Mouse (Mus musculus) testis, postnatal 10 days (tissue): Measurements from ENCODE around the gene Vps11.
"Not testable (repeated sequence)": the region's sequence is repeated elsewhere in the genome, so short reads cannot be mapped to it uniquely, and the experiment has no call there.

Experiments
- DNase-seq: peaks from one replicate; pipeline ENCODE4 v3.0.0; 2021; ENCODE audit warnings: low spot score

Vps11 gene

GRCm38 (mm10) chr9:44335331-44336092 is 26.0 kb downstream of the Vps11 start:
- DNase-seq: peak; percentile 74

DNA sequence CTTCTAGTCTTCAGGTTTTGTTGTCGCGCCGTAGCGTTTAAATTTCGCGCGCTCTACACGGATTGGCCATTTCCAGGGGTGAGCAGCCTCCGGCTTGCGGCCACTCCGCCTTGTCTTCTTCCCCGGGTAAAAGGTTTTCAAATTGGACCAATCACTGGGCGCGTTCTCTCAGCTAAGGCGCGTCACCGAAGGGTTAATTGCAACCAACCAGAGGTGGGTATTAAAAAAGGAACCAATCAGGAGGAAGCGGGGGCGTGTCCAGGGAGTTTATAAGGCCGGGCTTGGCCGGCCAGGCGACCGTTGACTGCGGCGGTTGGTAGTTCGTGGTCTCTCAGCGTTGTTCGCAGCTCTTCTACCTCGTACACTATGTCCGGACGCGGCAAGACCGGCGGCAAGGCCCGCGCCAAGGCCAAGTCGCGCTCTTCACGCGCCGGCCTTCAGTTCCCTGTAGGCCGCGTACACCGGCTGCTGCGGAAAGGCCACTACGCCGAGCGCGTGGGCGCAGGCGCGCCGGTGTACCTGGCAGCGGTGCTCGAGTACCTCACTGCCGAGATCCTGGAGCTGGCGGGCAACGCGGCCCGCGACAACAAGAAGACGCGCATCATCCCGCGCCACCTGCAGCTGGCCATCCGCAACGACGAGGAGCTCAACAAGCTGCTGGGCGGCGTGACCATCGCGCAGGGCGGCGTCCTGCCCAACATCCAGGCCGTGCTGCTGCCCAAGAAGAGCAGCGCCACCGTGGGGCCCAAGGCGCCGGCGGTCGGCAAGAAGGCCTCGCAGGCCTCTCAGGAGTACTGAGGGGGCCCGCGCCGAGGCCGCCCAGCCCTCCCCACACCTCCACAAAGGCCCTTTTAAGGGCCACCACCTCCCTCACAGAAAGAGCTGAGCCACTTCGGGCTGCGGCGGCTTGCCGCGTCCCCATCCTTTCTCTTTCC is 26.8 kb downstream of the Vps11 start, which contains the start of gene H2afx:
H2afx (plus strand) TSS at position 299 of the 935 bp plus-strand sequence.
- peak; percentile 98 for DNase-seq

DNA sequence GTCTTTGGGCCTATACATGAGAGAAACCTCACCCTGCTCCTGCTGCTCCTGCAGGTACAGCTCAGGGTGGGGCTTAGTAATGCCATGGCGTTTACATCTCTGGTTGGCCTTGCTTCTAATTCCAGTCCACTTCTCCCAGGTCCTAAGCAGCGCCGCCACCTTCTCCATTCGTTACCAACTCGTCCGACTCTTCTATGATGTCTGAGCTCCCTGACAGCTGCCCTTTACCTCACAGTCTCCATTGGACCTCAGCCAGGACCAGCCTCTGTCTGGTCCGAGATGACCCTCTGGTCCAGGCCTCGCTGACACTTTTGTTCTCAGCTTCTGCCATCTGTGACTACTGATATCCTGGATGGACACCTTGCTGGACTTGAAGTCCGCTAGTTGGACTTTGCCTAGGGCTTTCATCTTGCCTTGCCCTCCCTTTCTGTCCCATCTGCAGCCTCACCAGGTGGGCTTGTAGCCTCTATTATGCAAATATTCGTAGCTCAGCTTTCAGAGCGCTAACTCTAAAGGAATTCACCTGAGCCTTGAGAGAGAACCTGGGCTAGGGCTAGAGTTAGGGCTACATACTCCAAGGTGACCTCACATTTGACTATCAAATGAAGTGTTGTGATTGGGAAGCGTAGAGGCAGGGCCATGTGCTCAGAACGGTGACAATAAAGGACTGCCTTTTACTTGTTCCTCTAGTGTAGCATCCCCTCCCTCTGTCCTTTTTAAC is 28.4 kb downstream of the Vps11 start:
- no peak for DNase-seq

DNA sequence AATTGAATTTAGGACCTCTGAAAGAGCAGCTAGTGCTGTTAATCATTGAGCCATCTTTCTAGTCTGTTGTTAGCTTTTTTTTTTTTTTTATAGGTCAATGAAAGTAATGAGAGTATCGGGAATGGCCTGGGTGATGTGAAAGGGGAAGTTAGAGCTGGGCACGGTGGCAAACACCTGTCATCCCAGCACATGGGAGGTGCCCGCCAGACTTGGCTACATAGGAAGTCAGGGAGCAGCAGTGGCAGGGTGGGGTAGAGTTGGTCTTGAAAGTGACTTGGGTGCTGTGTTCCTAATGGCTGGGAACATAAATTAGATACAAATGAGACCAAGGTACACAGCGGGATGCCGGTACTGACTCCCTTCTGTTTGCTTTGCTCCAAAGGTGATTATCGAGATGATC is 30.7 kb downstream of the Vps11 start:
- DNase-seq: no peak

GRCm38 (mm10) chr9:44327926-44328325 is 33.5 kb downstream of the Vps11 start:
- no peak for DNase-seq

DNA sequence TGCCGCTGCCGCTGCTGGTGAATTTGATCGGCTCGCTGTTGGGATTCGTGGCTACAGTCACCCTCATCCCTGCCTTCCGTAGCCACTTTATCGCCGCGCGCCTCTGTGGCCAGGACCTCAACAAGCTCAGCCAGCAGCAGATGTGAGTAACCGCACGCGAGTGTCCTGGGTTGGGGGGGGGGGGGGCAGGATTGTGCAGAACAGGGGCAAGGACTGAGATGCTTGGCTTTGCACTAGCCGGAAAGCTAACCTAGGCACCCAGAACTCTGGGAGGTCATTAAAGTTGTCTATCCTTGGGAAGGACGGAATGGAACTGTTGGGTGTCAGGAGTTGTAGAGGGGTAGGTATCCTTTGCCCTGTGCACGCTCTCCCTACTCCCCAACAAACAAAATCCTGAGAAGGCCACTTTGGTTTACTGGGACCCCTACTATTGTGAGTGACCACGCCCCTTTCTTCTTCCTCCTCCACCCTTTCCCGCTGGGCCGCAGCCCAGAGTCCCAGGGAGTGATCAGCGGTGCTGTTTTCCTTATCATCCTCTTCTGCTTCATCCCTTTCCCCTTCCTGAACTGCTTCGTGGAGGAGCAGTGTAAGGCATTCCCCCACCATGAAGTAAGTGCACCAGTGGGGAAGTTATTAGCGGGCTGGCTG is 34.3 kb downstream of the Vps11 start:
- DNase-seq: no peak

DNA sequence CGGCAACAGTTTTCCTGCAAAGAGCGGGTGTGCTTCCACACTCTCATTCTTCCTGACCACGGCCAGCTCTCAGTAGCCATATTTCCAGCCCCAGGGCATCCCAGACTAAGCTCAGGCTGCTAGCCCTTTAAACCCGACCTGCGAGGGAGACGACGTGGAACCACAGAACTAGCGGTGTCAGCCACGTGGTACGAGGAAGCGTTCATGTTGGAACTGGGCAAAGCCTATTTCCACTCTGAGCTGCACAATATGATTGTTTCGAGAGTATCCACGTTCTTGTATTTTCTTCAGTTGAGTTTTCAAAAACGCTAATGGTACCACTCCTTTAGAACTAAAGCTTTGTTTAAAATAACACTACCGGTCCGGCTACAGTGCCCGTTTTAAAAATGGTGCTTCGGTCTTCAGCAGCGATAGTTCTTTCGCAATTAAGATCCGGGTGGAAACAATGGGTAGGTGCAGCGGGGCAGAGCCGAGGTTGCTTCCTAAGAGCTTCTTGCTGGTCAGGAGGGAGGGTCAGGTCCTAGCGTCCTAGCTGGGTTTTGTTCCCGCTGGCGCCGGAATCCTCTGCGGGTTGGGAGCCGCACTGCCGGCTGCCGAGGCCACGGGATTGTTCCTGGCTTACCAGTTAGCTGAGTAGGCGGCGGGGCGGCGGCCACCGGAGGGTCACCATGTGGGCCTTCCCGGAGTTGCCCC is 35.0 kb downstream of the Vps11 start:
- peak; percentile 77 for DNase-seq

DNA sequence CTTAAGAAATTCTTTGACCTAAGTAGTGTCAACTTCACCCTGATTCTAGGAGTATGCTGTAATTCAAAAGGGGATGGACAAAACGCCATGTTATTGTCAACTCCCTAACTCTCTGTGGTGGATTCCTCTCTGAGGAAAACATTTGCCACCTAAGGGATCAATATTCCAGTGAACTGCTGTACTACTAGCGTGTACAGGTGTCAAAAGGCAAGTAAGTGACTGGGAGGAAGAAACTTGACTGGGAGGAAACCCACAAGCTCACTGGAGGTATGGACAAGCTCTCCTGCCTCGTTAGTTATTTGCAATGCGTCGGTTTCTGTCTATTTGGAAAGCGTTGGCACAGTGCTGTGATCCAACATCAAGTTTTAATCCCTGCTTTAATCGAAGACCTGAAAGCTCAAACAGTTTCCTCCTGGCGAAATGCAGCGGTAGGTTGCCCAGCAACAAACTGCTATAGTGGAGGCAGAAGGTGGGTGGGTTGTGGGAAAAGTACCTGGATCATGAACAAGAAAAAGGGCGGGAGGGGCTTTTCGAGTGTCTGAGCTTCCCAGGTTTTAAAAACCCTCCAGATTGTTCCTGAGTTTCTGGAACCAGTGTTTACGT is 35.6 kb downstream of the Vps11 start, which contains the start of gene Dpagt1:
Dpagt1 (plus strand) TSS at position 252 of the 603 bp plus-strand sequence.
- no peak for DNase-seq

DNA sequence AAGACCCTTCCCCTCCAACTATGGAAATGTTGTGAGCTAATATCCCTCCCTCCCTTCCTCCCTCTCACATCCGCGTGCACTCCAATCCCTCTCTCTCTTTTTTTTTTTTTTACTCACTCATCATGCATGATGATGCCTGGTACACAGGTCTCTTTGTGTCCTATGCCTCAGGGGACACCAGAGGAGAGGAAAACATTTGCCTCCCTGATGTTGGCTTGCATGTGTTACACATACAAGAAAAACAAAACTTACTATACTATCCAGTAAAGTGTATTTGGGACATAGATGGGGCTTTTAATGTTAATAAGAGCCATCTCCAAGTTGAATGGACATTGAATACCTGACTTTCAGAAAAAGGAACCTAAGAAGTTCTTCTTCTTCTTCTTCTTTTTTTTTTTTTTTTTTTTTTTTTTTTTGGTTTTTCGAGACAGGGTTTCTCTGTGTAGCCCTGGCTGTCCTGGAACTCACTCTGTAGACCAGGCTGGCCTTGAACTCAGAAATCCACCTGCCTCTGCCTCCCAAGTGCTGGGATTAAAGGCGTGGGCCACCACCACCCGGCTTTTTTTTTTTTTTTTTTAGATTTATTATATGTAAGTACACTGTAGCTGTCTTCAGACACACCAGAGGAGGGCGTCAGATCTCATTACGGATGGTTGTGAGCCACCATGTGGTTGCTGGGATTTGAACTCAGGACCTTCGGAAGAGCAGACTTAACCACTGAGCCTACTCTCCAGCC is 36.3 kb downstream of the Vps11 start:
- not testable (repeated sequence) for DNase-seq

DNA sequence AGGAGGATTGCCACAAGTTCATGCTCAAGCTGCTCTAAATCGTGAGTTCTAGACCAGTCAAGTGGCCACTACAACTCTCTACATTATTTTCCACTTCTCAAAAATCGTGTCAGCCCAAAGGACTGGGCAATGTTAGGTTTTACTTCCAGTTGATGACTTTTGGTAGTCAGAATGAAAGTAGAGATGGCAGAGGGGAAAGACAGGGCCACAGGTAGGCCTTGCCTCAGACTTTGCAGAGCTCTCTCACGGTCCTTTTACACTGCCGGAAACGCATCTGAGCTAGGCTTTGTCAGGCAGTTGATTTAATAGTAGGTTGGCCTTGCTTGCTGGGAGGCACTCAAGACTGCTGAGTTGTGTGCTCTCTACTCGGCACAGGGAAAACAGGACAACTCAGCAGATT is 37.3 kb downstream of the Vps11 start:
- no peak for DNase-seq

DNA sequence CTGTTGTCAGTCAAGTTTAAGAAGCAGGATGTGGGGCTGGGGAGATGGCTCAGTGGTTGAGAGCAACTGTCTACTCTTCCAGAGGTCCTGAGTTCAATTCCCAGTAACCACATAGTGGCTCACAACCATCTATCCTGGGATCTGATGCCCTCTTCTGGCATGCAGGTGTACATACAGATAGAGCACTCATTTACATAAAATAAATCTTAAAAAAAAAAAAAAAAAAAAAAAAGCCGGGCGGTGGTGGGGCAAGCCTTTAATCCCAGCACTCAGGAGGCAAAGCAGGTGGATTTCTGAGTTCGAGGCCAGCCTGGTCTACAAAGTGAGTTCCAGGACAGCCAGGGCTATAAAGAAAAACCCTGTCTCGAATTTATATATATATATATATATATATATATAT is 37.8 kb downstream of the Vps11 start:
- DNase-seq: not testable (repeated sequence)

- DNase-seq: no peak
Observed at GRCm38 (mm10) chr9:44320799-44321133, 40.7 kb downstream of the Vps11 start.

GRCm38 (mm10) chr9:44319887-44320798 is 41.3 kb downstream of the Vps11 start, which contains the start of gene C2cd2l:
Gene C2cd2l (minus strand): TSS chr9:44320285.
- DNase-seq: peak; percentile 89

DNA sequence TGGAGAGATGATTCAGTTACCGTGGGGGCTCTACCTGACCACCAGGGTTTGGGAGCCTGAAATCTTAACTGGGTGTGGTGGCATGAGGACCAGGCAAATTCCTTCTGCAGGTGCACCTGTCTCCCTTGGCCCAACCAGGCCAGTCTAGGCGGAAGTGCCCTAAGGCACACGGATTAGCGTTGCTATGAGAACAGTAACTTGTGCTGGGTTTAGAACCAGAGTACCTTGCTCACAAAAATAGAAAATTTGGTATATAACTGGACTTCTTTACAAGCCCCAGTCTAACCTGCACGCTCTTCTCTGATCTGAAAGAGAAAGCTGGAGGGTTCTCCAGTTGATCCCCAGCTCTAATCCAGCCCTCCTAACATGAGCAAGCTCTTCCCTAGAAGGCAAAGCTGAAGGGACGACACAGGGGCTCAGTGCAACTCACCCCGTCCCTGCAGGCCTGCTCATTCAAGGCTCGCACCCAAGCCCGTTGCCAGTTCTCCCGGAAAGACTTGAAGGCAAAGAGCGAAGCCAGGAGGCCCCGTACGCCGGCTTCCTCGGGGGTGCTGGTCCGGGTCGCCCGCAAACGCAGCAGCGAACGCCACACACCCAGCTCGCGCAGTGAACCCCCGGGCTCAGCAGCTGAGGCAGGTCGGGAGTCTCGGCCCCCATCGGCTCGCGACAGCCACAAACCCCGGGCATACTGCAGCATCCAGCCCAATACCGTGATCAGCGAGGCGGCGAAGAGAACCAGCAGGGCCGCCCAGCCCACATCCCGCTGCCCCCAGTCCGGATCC is 42.2 kb downstream of the Vps11 start:
- peak; percentile 61 for DNase-seq

DNA sequence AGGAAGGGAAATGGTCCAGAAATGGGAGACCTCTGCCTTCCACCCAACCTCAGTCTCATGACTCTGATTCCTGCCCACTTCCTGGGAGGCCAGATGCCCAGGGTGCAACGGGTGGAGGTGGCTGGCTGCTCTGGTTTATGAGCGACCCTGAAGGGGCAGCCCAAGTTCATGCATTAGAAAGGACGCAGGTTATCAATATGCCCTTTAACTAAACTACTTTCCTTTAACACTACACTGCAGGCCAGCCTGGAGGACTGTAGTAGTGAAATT is 42.7 kb downstream of the Vps11 start:
- DNase-seq: no peak

DNA sequence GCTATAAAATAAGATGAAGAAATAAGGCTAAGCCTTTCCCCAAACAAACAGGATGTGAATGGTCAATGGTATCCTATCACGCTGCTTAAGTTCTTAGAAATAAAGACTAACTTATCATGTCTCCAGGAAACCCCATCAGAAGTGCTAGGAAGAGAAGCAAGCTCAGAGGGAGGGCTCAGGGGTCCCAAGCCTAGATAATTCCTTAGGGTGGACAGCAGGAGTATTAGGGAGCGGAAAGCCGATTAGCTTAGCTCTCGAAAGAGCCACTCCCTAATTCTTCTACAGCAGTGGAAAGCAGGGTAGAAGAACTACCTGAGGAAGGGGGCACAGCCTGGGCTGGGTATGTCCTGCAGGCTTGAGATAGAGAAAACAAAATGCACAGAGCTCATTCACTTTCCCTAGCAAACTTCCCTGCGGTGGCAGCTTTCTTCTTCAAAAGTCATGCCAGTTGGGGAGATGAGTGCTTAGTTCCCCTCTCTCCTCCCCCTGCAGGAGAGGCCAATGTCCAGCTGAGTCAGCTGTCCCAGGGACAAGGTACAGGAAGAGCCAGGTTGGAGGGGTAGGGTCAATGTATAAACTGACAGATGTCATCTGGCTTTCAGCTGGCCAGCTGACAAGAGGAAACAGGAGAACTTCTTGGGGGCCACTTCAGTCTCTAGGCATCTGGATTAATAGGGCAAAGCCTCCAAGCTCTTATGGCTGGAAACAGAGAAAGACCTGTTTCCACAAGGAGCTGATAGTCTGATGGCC is 43.2 kb downstream of the Vps11 start:
- no peak for DNase-seq

DNA sequence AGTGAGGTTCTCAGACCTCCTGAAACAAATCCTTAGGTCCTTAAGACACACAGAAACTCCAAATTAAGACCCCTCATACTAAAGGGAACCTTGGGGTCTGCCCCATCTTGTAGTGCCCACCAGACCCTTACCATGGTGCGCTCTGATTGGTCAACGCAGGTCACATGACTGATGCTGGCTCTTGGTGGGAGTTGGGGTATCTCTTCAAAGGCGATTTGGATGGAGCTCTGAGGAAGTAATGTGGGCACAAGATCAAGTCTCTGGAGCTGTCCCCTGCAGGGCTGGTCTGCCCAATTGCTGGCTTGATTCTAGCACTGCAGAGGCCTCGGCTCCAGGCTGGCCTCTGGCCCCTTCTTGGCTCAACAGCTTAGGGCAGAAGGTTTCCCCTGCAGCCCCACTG is 44.0 kb downstream of the Vps11 start:
- no peak for DNase-seq

DNA sequence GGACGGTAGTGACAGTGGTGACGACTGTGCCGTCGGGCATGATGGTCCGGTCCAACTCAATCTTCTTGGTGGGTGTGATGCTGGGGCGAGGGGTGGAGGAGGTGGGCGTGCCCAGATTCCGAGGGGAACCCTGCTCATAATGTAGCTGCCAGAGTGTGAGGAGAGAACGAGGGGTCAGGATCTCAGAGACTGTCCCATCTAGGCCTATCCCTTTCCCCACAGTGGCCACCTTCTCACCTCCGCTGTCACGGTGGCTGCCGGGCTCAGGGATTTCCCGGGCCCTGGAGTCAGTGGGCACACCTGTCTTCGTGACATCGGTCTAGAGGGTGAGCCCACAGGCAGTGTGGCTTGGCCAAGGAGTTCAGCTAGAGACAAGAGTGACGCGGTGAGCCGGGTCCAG is 46.6 kb downstream of the Vps11 start:
- DNase-seq: no peak
